Mouse (Mus musculus): ENCODE measurements around the gene Siah1a. TPM values are rescaled to one million over a fixed set of nuclear protein-coding genes. Genes with fewer than 3 reads are reported as not detected.

Gene Siah1a
- polyA plus RNA-seq, 1 experiment: 8.0 TPM

DNA sequence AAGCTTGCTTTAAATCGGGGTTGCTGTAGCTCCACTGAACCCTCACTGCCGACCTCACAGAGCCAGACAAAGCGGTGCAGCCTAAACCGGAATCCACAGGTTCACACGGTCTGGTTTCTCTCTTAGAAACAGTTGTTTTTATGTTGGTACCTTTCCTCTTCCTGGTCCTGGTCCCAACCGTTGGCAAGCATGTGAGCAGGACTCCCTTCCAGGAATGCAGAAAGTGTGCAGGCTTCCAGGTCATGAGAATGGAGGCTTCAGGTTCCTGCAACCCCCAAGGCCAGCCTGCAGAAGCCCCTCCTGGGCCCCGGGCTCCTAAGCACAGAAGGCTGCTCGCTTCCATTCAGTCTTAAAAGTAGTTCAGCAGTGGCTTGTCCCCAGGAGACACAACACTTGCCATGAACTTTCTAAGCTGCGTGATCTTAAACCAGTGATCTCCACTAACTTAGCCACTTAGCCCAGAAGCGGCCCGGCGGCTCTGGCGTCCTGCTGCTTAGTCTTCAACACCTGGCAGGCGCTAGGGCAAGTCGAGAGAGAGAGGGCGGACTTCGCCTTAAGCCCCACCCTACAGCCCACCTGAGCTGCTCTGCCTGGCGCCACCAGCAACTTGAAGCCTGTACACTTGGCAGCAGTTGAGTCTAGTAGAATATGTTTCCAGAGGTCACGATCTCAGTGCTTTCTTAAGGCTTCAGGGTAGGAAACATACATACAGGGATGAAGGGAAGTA lies 17.3 kb downstream of the Siah1a start:
- no peak for TF ChIP-seq GATA1 (IDR thresholded peaks at IDR 0.05; ENCODE audit: low read length)

GRCm38 (mm10) chr8:86726959-86727358 lies 18.8 kb downstream of the Siah1a start:
- no peak for TF ChIP-seq GATA1 (IDR thresholded peaks at IDR 0.05; ENCODE audit: low read length)

DNA sequence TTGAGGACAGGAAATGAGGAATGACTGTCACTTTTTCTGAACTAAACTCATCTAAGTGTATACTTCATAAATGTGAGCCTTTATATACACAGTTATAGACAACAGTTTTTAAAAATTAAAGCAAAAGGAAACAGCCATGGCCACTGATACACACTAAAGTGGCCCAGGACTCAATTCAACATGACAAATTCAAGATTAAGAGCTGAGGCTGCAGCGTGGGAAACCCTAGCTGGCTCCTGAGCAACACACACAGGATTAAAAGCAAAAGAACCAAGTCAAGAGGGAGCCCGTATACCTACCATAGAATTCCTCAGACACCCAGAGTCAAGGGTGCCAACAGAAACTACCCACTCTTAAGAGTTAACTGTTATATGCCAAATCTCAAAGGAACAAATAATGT lies 24.2 kb downstream of the Siah1a start:
- no peak for TF ChIP-seq GATA1 (IDR thresholded peaks at IDR 0.05; ENCODE audit: low read length)

DNA sequence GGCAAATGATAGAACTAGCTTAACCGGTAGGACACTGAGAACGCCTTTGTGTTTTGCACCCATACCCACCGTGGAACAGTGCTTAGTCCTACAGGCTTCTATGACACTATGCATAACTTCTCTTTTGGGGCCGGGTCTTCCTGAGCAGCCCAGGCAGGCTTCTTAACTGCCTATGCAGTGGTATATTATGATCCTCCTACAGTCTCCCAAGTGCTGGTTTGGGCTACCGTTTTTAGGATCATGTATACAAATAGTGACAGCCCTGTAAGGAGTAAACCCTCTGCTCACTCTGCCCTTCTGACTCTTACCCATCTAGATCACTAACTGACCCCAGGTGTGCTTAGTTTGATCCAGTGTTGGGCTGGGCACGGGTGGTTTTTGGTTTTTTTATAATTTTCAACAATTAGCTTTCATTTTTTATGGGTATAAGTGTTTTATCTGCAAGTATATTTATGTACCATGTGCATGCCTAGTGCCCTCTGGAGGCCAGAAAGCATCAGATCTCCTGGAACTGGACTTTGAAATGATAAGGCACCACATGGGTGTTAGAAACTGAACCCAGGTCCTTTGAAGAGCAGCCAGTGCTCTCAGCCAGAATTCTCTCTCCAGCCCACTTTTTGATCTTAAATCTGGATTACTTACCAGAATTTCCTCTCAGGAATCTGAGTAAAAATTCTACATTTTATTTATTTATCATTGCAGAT lies 24.8 kb downstream of the Siah1a start:
- no peak for TF ChIP-seq GATA1 (IDR thresholded peaks at IDR 0.05; ENCODE audit: low read length)

DNA sequence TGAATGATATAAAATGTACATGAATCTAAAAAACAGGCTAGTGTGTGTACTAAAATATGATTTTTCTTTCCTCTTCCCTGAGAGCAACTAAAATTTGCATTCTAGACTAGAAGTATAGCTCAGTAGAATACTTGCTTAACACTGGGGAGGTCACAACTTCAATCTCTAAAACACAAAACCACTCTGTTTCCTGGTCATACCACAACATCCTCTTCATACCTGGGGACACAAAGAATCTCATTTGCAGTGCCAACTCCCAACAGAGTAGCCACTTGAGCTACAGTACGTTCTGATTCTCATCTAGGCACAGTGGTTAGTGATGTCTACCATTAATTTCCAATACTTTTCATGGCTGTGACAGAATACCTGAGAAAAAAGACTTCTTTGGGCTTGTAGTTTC lies 26.4 kb downstream of the Siah1a start:
- TF ChIP-seq GATA1 (IDR thresholded peaks at IDR 0.05; ENCODE audit: low read length): no peak

- no peak for TF ChIP-seq GATA1 (IDR thresholded peaks at IDR 0.05; ENCODE audit: low read length)
Observed at GRCm38 (mm10) chr8:86718332-86718994, 27.3 kb downstream of the Siah1a start.

DNA sequence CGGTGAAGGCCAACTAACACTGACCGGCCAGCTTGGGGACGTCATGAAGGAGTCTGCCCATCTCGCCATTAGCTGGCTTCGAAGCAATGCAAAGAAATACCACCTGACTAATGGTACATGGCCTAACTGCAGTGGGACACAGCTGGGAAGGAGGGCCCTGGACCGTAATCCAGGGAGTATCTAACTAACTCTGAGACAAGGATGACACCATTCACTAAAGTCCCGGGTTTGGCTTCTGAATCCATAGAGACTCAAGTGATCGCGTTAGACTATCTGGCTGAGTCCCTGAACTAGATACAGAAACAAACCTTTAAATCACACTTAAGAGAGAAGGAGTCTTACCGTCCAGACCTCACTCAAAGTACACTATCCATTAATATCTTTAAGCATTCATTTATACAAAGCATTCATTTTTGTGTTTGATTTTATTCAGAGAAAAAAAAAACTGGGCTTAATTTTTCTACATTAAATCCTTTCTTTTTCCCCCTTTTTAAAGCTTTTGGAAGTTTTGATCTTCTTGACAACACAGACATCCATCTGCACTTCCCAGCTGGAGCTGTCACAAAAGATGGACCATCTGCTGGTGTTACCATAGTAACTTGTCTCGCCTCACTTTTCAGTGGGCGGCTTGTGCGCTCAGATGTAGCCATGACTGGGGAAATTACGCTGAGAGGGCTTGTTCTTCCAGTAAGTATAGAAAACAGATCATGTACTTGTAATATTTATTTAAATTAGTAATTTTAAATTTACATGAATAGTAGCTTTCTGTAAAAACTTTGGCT lies 32.1 kb downstream of the Siah1a start:
- no peak for TF ChIP-seq GATA1 (IDR thresholded peaks at IDR 0.05; ENCODE audit: low read length)

- TF ChIP-seq GATA1 (IDR thresholded peaks at IDR 0.05; ENCODE audit: low read length): no peak
Observed at GRCm38 (mm10) chr8:86712594-86712993, 33.1 kb downstream of the Siah1a start.

DNA sequence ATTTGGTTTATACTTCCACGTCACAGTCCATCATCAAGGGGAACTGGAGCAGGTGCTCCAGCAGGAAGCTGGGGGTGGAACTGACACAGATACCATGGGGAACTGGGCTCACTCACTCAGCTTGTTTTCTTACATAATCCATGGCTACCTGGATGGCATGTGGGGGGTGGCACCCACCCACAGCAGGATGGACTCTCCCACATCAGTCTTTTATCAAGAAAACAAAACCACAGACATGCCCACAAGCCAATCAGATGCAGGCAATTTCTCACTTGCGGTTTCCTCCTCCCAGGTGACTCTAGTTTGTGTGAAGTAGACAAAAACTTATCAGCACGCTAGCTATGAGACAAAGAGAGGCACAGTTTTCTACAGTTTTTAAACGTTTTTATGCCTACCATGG lies 37.9 kb downstream of the Siah1a start:
- peak; percentile 66 for TF ChIP-seq GATA1 (IDR thresholded peaks at IDR 0.05; ENCODE audit: low read length)

DNA sequence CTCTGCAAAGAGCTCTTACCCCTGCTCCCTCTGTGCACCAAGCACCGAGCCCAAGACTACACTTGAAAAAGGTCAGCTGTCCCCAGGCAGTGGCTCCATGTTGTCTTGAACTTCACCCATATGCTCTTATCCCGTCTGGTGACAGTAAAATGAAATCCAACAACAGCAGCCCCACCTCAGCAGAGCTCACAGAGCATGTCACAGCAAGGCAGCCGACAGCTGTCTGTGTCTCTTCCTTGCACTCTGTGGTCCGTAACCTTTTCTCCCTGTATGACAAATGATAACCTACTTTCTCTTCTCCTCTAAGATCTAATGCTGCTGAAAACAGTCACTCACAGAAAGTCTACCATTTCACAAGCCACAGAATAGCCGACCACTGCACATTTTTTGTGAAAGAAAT lies 39.0 kb downstream of the Siah1a start:
- TF ChIP-seq GATA1 (IDR thresholded peaks at IDR 0.05; ENCODE audit: low read length): no peak

- TF ChIP-seq GATA1 (IDR thresholded peaks at IDR 0.05; ENCODE audit: low read length): no peak
Observed at GRCm38 (mm10) chr8:86705317-86705716, 40.4 kb downstream of the Siah1a start.

DNA sequence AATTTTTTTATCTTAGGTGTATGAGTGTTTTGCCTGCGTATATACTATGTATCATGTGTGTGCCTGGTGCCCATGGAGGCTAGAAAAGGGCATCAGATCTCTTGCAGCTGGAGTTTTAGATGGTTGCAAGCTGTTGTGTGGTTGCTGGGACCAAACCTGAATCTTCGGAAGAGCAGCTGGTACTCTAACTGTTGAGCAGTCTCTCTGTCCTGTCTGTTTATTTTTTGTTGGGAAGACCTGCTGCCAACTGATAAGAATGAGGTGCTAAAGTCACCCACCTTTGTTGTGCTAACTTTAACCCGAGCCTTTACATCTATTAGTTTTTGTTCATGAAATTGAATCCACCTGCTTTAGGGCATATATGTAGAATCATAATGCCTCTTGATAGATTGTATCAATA lies 43.3 kb downstream of the Siah1a start:
- no peak for TF ChIP-seq GATA1 (IDR thresholded peaks at IDR 0.05; ENCODE audit: low read length)

- TF ChIP-seq GATA1 (IDR thresholded peaks at IDR 0.05; ENCODE audit: low read length): no peak
Observed at GRCm38 (mm10) chr8:86699471-86699870, 46.3 kb downstream of the Siah1a start.

- TF ChIP-seq GATA1 (IDR thresholded peaks at IDR 0.05; ENCODE audit: low read length): no peak
Observed at GRCm38 (mm10) chr8:86698811-86699421, 46.8 kb downstream of the Siah1a start.

DNA sequence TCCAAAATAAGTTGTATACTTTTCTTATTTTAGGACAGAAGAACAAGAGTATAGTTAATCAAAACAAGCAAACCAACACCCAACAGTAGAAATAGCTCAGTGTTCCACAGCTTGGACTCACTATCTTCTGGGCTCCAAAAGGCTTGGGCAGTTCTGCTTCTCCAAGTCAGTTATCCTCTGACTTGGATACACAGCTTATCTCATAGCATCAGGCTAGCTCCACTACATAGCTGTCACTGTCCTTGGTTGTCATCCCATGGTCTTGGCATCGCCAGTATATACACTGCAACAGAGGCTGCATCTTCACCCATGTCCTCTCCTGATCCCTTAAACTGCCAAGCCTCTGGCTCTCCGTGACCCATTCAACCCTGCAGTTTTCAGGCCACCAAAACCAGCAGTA lies 50.0 kb downstream of the Siah1a start:
- TF ChIP-seq GATA1 (IDR thresholded peaks at IDR 0.05; ENCODE audit: low read length): no peak

Data from G1E-ER4 (cell line).